Mouse (Mus musculus) neural tube, embryonic 14.5 days (tissue): ENCODE data around the gene Decr2. TPM values are rescaled to one million over a fixed set of nuclear protein-coding genes. Genes with fewer than 3 reads are reported as not detected.

Experiments
- ATAC-seq: fragments of 200-750 bp; cut with Nextera tagmentation; 2 replicates; pipeline ENCODE4 v1.8.0; 2017; ENCODE audit warnings: low read depth, mild to moderate bottlenecking, moderate TSS enrichment, moderate library complexity
- H3K27ac ChIP-seq: fragments of 300-500 bp; sonication (generic); 2 replicates; pipeline ENCODE4 v1.5.1; 2014; ENCODE audit warnings: low read depth, mild to moderate bottlenecking, control low read depth, low read length, moderate library complexity, mixed read lengths
- H3K27me3 ChIP-seq: fragments of 300-500 bp; sonication (generic); 2 replicates; pipeline ENCODE4 v1.6.1; 2014; ENCODE audit warnings: low read length; ENCODE audit not compliant: control insufficient read depth, insufficient read depth
- H3K36me3 ChIP-seq: fragments of 300-500 bp; sonication (generic); 2 replicates; pipeline ENCODE4 v1.6.1; 2014; ENCODE audit warnings: low read length, mixed read lengths; ENCODE audit not compliant: control insufficient read depth, insufficient read depth
- H3K4me1 ChIP-seq: fragments of 300-500 bp; sonication (generic); 2 replicates; pipeline ENCODE4 v1.6.1; 2014; ENCODE audit warnings: low read length; ENCODE audit not compliant: control insufficient read depth, insufficient read depth
- H3K4me2 ChIP-seq: fragments of 300-500 bp; sonication (generic); 2 replicates; pipeline ENCODE4 v1.6.1; 2014; ENCODE audit warnings: mild to moderate bottlenecking, low read depth, low read length, control low read depth
- H3K4me3 ChIP-seq: fragments of 300-500 bp; sonication (generic); 2 replicates; pipeline ENCODE4 v1.5.1; 2014; ENCODE audit warnings: low read depth, low read length, control low read depth, mixed read lengths
- H3K9ac ChIP-seq: fragments of 300-500 bp; sonication (generic); replicated peaks from 2 replicates; pipeline ENCODE4 v1.6.1; 2014; ENCODE audit warnings: low read depth, mild to moderate bottlenecking, control low read depth, low read length, mixed read lengths
- H3K9me3 ChIP-seq: fragments of 300-500 bp; sonication (generic); 2 replicates; pipeline ENCODE4 v1.6.1; 2016; ENCODE audit warnings: low read length; ENCODE audit not compliant: control insufficient read depth
- WGBS: fragments of 180-500 bp; shearing (Covaris S2); extraction: QIAGEN DNeasy Blood & Tissue Kit; methylation state at CpG from one replicate; pipeline ENCODE4 v1.1.7; 2014; 5-methylcytosine and 5-hydroxymethylcytosine counted together
- polyA plus RNA-seq: library from polyadenylated mRNA; unstranded; fragments of >200 nt; fragmentation: Nextera tagmentation; extraction: Ambion mirVana; gene quantifications from 2 replicates; pipeline ENCODE4 v1.2.1, GENCODE M21; 2014

The Decr2 gene
- polyA plus RNA-seq, 1 experiment from 2014 or later = 33.4 TPM

GRCm38 (mm10) chr17:26114061-26114460 is 23.9 kb upstream of the Decr2 start:
- peak overlapping the region; percentile 87; the same call in 1 of the 2 replicates for H3K9ac ChIP-seq
- H3K9me3 ChIP-seq = no peaks in the 10 kb centered on the region
- 13% methylated on average over 8 of the region's 8 CpGs for WGBS
- peak overlapping the region; percentile 90 for H3K4me2 ChIP-seq
- H3K4me1 ChIP-seq = 0 out of 2 replicates have a peak, but pooled peaks cover 2% of the 10 kb centered on the region
- no peak overlapping the region for H3K27ac ChIP-seq
- H3K4me3 ChIP-seq = peak overlapping the region; percentile 60
- no peak for ATAC-seq
- no peaks in the 10 kb centered on the region for H3K36me3 ChIP-seq
- H3K27me3 ChIP-seq = 0 out of 2 replicates have a peak, but pooled peaks cover 3% of the 10 kb centered on the region

GRCm38 (mm10) chr17:26113181-26113948 is 23.2 kb upstream of the Decr2 start, which contains the start of gene Tmem8:
TSS of gene Tmem8 (plus strand) at chr17:26113299.
- 0 out of 2 replicates have a peak, but pooled peaks cover 2% of the 10 kb centered on the region for H3K4me1 ChIP-seq
- H3K4me2 ChIP-seq = peak within 1 kb of the TSS; percentile 90
- H3K27me3 ChIP-seq = 0 out of 2 replicates have a peak, but pooled peaks cover 3% of the 10 kb centered on the region
- ATAC-seq = peak; percentile 75
- H3K27ac ChIP-seq = peak within 1 kb of the TSS; percentile 57
- H3K4me3 ChIP-seq = peak within 1 kb of the TSS; percentile 60
- no peaks in the 10 kb centered on the region for H3K36me3 ChIP-seq
- H3K9ac ChIP-seq = peak within 1 kb of the TSS; percentile 87
- H3K9me3 ChIP-seq = no peaks in the 10 kb centered on the region
- WGBS = under 1% methylated on average over 56 of the region's 75 CpGs

GRCm38 (mm10) chr17:26112751-26113150 is 22.6 kb upstream of the Decr2 start:
- peak overlapping the region; percentile 87 for H3K9ac ChIP-seq
- H3K4me3 ChIP-seq = peak overlapping the region; percentile 60
- WGBS = 18% methylated on average over 14 of the region's 14 CpGs
- H3K27me3 ChIP-seq = 0 out of 2 replicates have a peak, but pooled peaks cover 3% of the 10 kb centered on the region
- ATAC-seq = no peak
- no peaks in the 10 kb centered on the region for H3K36me3 ChIP-seq
- H3K9me3 ChIP-seq = no peaks in the 10 kb centered on the region
- peak overlapping the region; percentile 90 for H3K4me2 ChIP-seq
- H3K4me1 ChIP-seq = 0 out of 2 replicates have a peak, but pooled peaks cover 2% of the 10 kb centered on the region
- H3K27ac ChIP-seq = no peak overlapping the region; the same call in 1 of the 2 replicates

GRCm38 (mm10) chr17:26111722-26112121 is 21.6 kb upstream of the Decr2 start:
- Histone ChIP-seq H3K9ac (no peak overlapping the region), H3K27me3 (0 out of 2 replicates have a peak, but pooled peaks cover 3% of the 10 kb centered on the region), H3K27ac (no peak overlapping the region), H3K36me3 (no peaks in the 10 kb centered on the region), H3K4me3 (no peak overlapping the region), H3K9me3 (no peaks in the 10 kb centered on the region), H3K4me2 (no peak overlapping the region), H3K4me1 (0 out of 2 replicates have a peak, but pooled peaks cover 2% of the 10 kb centered on the region)
- ATAC-seq = no peak
- 30% methylated on average over 4 of the region's 4 CpGs for WGBS

- no peak for ATAC-seq
- no peak overlapping the region for H3K4me2 ChIP-seq
- H3K27ac ChIP-seq = no peak overlapping the region
- H3K9me3 ChIP-seq = no peaks in the 10 kb centered on the region
- no peak overlapping the region for H3K4me3 ChIP-seq
- 0 out of 2 replicates have a peak, but pooled peaks cover 2% of the 10 kb centered on the region for H3K4me1 ChIP-seq
- H3K27me3 ChIP-seq = 0 out of 2 replicates have a peak, but pooled peaks cover 3% of the 10 kb centered on the region
- H3K9ac ChIP-seq = no peak overlapping the region
- no peaks in the 10 kb centered on the region for H3K36me3 ChIP-seq
- WGBS = 1% methylated on average over 4 of the region's 4 CpGs
These were observed 20.9 kb upstream of the Decr2 start for GRCm38 (mm10) chr17:26111024-26111423.

- 24% methylated on average over 4 of the region's 4 CpGs for WGBS
- H3K9me3 ChIP-seq = no peaks in the 10 kb centered on the region
- ATAC-seq = no peak
These were observed 20.0 kb upstream of the Decr2 start for GRCm38 (mm10) chr17:26110156-26110555.

GRCm38 (mm10) chr17:26105619-26106018 is 15.5 kb upstream of the Decr2 start:
- WGBS = 64% methylated on average over 3 of the region's 4 CpGs
- Histone ChIP-seq H3K27ac (no peak overlapping the region), H3K4me3 (no peak overlapping the region), H3K9ac (no peak overlapping the region), H3K27me3 (no peaks in the 10 kb centered on the region), H3K4me2 (no peak overlapping the region), H3K4me1 (no peaks in the 10 kb centered on the region), H3K9me3 (no peaks in the 10 kb centered on the region), H3K36me3 (no peaks in the 10 kb centered on the region)
- ATAC-seq = no peak

More at GRCm38 (mm10) chr17:26110156-26110555, 20.0 kb upstream of the Decr2 start:
- no peak overlapping the region for H3K27ac ChIP-seq
- H3K27me3 ChIP-seq = 0 out of 2 replicates have a peak, but pooled peaks cover 3% of the 10 kb centered on the region
- H3K9ac ChIP-seq = no peak overlapping the region
- 0 out of 2 replicates have a peak, but pooled peaks cover 2% of the 10 kb centered on the region for H3K4me1 ChIP-seq
- no peak overlapping the region for H3K4me2 ChIP-seq
- H3K36me3 ChIP-seq = no peaks in the 10 kb centered on the region
- H3K4me3 ChIP-seq = no peak overlapping the region

GRCm38 (mm10) chr17:26101478-26101877 is 11.3 kb upstream of the Decr2 start:
- H3K4me1 ChIP-seq = no peaks in the 10 kb centered on the region
- no peak overlapping the region for H3K9ac ChIP-seq
- H3K36me3 ChIP-seq = no peaks in the 10 kb centered on the region
- 63% methylated on average over 2 of the region's 4 CpGs for WGBS
- H3K4me2 ChIP-seq = no peak overlapping the region
- ATAC-seq = no peak
- no peaks in the 10 kb centered on the region for H3K27me3 ChIP-seq
- no peak overlapping the region for H3K4me3 ChIP-seq
- no peaks in the 10 kb centered on the region for H3K9me3 ChIP-seq
- H3K27ac ChIP-seq = no peak overlapping the region

GRCm38 (mm10) chr17:26100166-26100565 is 10.0 kb upstream of the Decr2 start:
- Histone ChIP-seq H3K27me3 (no peaks in the 10 kb centered on the region), H3K4me2 (no peak overlapping the region), H3K27ac (no peak overlapping the region), H3K4me1 (no peaks in the 10 kb centered on the region), H3K36me3 (no peaks in the 10 kb centered on the region), H3K9ac (no peak overlapping the region), H3K9me3 (no peaks in the 10 kb centered on the region), H3K4me3 (no peak overlapping the region)
- ATAC-seq = no peak
- WGBS = 55% methylated on average over 2 of the region's 2 CpGs
